Comparison of ENCODE assay signal across 8 mouse cellular contexts in genomic region chr11:51584057-51584430, GRCm38 (mm10). TPM values are rescaled to one million over a fixed set of nuclear protein-coding genes. Genes with fewer than 3 reads are reported as not detected.
DNase-seq lines count a peak whose midpoint lies in the region; ATAC-seq and TF ChIP-seq lines count a peak whose summit lies in the region.

No protein-coding gene starts in this region.

- H3K4me1 ChIP-seq in heart, adult 2 months (ENCODE audit: control insufficient read depth, insufficient read depth, low read length) = peaks cover 9% of the 10 kb centered on the region
- H3K4me1 ChIP-seq in hindbrain, embryonic 13.5 days (replicated peaks) = peaks cover 31% of the 10 kb centered on the region
- H3K4me1 ChIP-seq in midbrain, embryonic 10.5 days = peaks cover 34% of the 10 kb centered on the region

- peak overlapping the region; percentile 99 for H3K27ac ChIP-seq in heart, adult 2 months
- peak overlapping the region; percentile 95 for H3K27ac ChIP-seq in hindbrain, embryonic 13.5 days
- H3K27ac ChIP-seq in midbrain, embryonic 10.5 days (replicated peaks) = peak overlapping the region; percentile 94

- H3K9ac ChIP-seq in heart, adult 2 months (ENCODE audit: low read depth, low read length) = peak overlapping the region; percentile 91
- peak overlapping the region; percentile 83 for H3K9ac ChIP-seq in hindbrain, embryonic 13.5 days

- TF ChIP-seq CTCF in heart, adult 2 months (IDR thresholded peaks at IDR 0.05) = no peak

- TF ChIP-seq EP300 in heart, adult 2 months (IDR thresholded peaks at IDR 0.05; ENCODE audit: insufficient read depth, low read depth, low read length) = no peak

- no peaks in the 10 kb centered on the region; the same call in 1 of the 2 replicates for H3K79me2 ChIP-seq in heart, adult 2 months (replicated peaks; ENCODE audit: control insufficient read depth, insufficient read depth, low read length)

- 8% methylated on average over 9 of the region's 9 CpGs for WGBS in heart, adult 2 months
- WGBS in hindbrain, embryonic 13.5 days = 14% methylated on average over 9 of the region's 9 CpGs
- 19% methylated on average over 9 of the region's 9 CpGs for WGBS in midbrain, embryonic 10.5 days

- DNase-seq in heart, adult 2 months = peak in 1 of 2 experiments; percentile 65
- no peak for DNase-seq in heart, adult 18-20 months
- DNase-seq in urinary bladder, adult 18-20 months (ENCODE audit: low spot score in 2 of 2) = peak; percentile 11 to 33
- no peak for DNase-seq in urinary bladder, postnatal 10 days (ENCODE audit: low spot score)
- no peak for DNase-seq in midbrain, embryonic 10.5 days (ENCODE audit: low spot score)
- DNase-seq in yolk sac, embryonic 10.5 days (ENCODE audit: low spot score) = no peak
- no peak for DNase-seq in gastrocnemius, postnatal 25 days

- intact Hi-C loops in heart, adult 2 months (cut with DNase I) = loop anchor here (2.0 kb wide), 1 partner anchor 23 kb away; the partner anchor contains the start of gene Hnrnpab

- ATAC-seq in hindbrain, embryonic 13.5 days (ENCODE audit: low FRiP score) = peak; percentile 35; the same call in 1 of the 2 replicates

- peak overlapping the region; percentile 75 for H3K4me2 ChIP-seq in hindbrain, embryonic 13.5 days

- H3K27me3 ChIP-seq in heart, adult 2 months (ENCODE audit: control insufficient read depth, insufficient read depth, low read length) = no peaks in the 10 kb centered on the region
- H3K27me3 ChIP-seq in hindbrain, embryonic 13.5 days = no peaks in the 10 kb centered on the region
- no peaks in the 10 kb centered on the region for H3K27me3 ChIP-seq in midbrain, embryonic 10.5 days (ENCODE audit: low read depth, poor library complexity, severe bottlenecking)

- no peak for TF ChIP-seq POLR2A in heart, adult 2 months (IDR thresholded peaks at IDR 0.05; ENCODE audit: insufficient read depth, low read depth, low read length)

- no peaks in the 10 kb centered on the region for H3K36me3 ChIP-seq in heart, adult 2 months (ENCODE audit: control insufficient read depth, insufficient read depth, low read length)
- H3K36me3 ChIP-seq in hindbrain, embryonic 13.5 days = peaks cover 29% of the 10 kb centered on the region
- H3K36me3 ChIP-seq in midbrain, embryonic 10.5 days = peaks cover 36% of the 10 kb centered on the region

- no peaks in the 10 kb centered on the region for H3K9me3 ChIP-seq in hindbrain, embryonic 13.5 days
- no peaks in the 10 kb centered on the region for H3K9me3 ChIP-seq in midbrain, embryonic 10.5 days (replicated peaks)

- H3K4me3 ChIP-seq in heart, adult 2 months = peak overlapping the region; percentile 76
- peak overlapping the region; percentile 56 for H3K4me3 ChIP-seq in hindbrain, embryonic 13.5 days
- peak overlapping the region; percentile 76 for H3K4me3 ChIP-seq in midbrain, embryonic 10.5 days

RNA-seq across cellular contexts. Expression of gene Phykpl, which starts 0.5 kb away (rescaled TPM):
- 1 to 10 TPM; 6.9 to 8.9 TPM for total RNA-seq in heart, adult 2 months (2021)
- 16.8 and 17.0 TPM in 2 replicates for polyA plus RNA-seq in heart, adult 2 months (2012; rRNA removed)
- total RNA-seq in heart, adult 18-20 months (2021) = 1 to 10 TPM; 7.8 to 8.5 TPM
- 10.5 and 11.0 TPM in 2 replicates for polyA plus RNA-seq in hindbrain, embryonic 13.5 days (2015; fragmentation: Nextera tagmentation; extraction: Ambion mirVana)
- polyA plus RNA-seq in midbrain, embryonic 10.5 days (2016; fragmentation: Nextera tagmentation; extraction: Ambion mirVana) = 14.4 and 15.1 TPM in 2 replicates
- 10 to 100 TPM; 15.5 to 17.2 TPM for total RNA-seq in gastrocnemius, postnatal 25 days (2021)

RNA-seq across cellular contexts. Expression of gene Hnrnpab, which starts 22.6 kb away (rescaled TPM):
- 100 to 1,000 TPM; 132 to 145 TPM for total RNA-seq in heart, adult 2 months (2021)
- polyA plus RNA-seq in heart, adult 2 months (2012; rRNA removed) = 68.4 and 71.5 TPM in 2 replicates
- total RNA-seq in heart, adult 18-20 months (2021) = 100 to 1,000 TPM; 132 to 133 TPM
- 400 and 427 TPM in 2 replicates for polyA plus RNA-seq in hindbrain, embryonic 13.5 days (2015; fragmentation: Nextera tagmentation; extraction: Ambion mirVana)
- 587 and 631 TPM in 2 replicates for polyA plus RNA-seq in midbrain, embryonic 10.5 days (2016; fragmentation: Nextera tagmentation; extraction: Ambion mirVana)
- total RNA-seq in gastrocnemius, postnatal 25 days (2021) = 100 to 1,000 TPM; 102 to 105 TPM

RNA-seq across cellular contexts. Expression of gene Nhp2, which starts 35.5 kb away (rescaled TPM):
- total RNA-seq in heart, adult 2 months (2021) = 10 to 100 TPM; 18.4 to 24.8 TPM
- polyA plus RNA-seq in heart, adult 2 months (2012; rRNA removed) = 18.5 and 19.0 TPM in 2 replicates
- 10 to 100 TPM; 21.8 to 23.6 TPM for total RNA-seq in heart, adult 18-20 months (2021)
- 99.6 and 108 TPM in 2 replicates for polyA plus RNA-seq in hindbrain, embryonic 13.5 days (2015; fragmentation: Nextera tagmentation; extraction: Ambion mirVana)
- polyA plus RNA-seq in midbrain, embryonic 10.5 days (2016; fragmentation: Nextera tagmentation; extraction: Ambion mirVana) = 209 and 269 TPM in 2 replicates
- 10 to 100 TPM; 19.3 to 23.6 TPM for total RNA-seq in gastrocnemius, postnatal 25 days (2021)

RNA-seq across cellular contexts. Expression of gene Rmnd5b, which starts 51.7 kb away (rescaled TPM):
- 10 to 100 TPM; 14.0 to 15.0 TPM for total RNA-seq in heart, adult 2 months (2021)
- polyA plus RNA-seq in heart, adult 2 months (2012; rRNA removed) = 24.8 and 32.8 TPM in 2 replicates
- 10 to 100 TPM; 15.7 to 16.4 TPM for total RNA-seq in heart, adult 18-20 months (2021)
- 74.8 and 77.7 TPM in 2 replicates for polyA plus RNA-seq in hindbrain, embryonic 13.5 days (2015; fragmentation: Nextera tagmentation; extraction: Ambion mirVana)
- polyA plus RNA-seq in midbrain, embryonic 10.5 days (2016; fragmentation: Nextera tagmentation; extraction: Ambion mirVana) = 38.6 TPM in 2 replicates
- total RNA-seq in gastrocnemius, postnatal 25 days (2021) = 10 to 100 TPM in 1 of 2 experiments, 1 to 10 TPM in 1; 9.3 to 12.3 TPM

Comparison
In these comparisons a context has a peak if more than half of its experiments do, and no peak if none do; other contexts are left out.
1. DNase-seq: peak in urinary bladder, adult 18-20 months (2 of 2); none in heart, adult 18-20 months (0 of 2), urinary bladder, postnatal 10 days (single experiment), midbrain, embryonic 10.5 days (single experiment), yolk sac, embryonic 10.5 days (single experiment) and gastrocnemius, postnatal 25 days (single experiment).
2. Peak in every context shown above with its lines, with median percentiles within 50 percentile points of each other: H3K27ac ChIP-seq and H3K4me3 ChIP-seq.